Mouse (Mus musculus) heart, embryonic 11.5 days (tissue): ENCODE results near the gene Fam163b. TPM values are rescaled to one million over a fixed set of nuclear protein-coding genes. Genes with fewer than 3 reads are reported as not detected.
A peak's percentile ranks its signal among the peaks of the same experiment; 100 is the strongest.

ENCODE experiments used
- ATAC-seq: fragments of 200-750 bp; cut with Nextera tagmentation; replicated peaks from 2 replicates; pipeline ENCODE4 v1.8.0; 2017; ENCODE audit warnings: moderate library complexity; ENCODE audit not compliant: insufficient number of reproducible peaks, low FRiP score, low TSS enrichment
- H3K27ac ChIP-seq: fragments of 300-500 bp; sonication (generic); 2 replicates; pipeline ENCODE4 v1.5.1; 2014; ENCODE audit warnings: mild to moderate bottlenecking, low read depth, low read length
- H3K27me3 ChIP-seq: fragments of 300-500 bp; sonication (generic); 2 replicates; pipeline ENCODE4 v1.6.1; 2014; ENCODE audit warnings: mild to moderate bottlenecking, low read length, mixed read lengths; ENCODE audit not compliant: control insufficient read depth, insufficient read depth
- H3K36me3 ChIP-seq: fragments of 300-500 bp; sonication (generic); 2 replicates; pipeline ENCODE4 v1.6.1; 2014; ENCODE audit warnings: mild to moderate bottlenecking, low read length, moderate library complexity, mixed read lengths; ENCODE audit not compliant: control insufficient read depth, insufficient read depth
- H3K4me1 ChIP-seq: fragments of 300-500 bp; sonication (generic); 2 replicates; pipeline ENCODE4 v1.6.1; 2014; ENCODE audit warnings: low read length; ENCODE audit not compliant: control insufficient read depth, insufficient read depth
- H3K4me2 ChIP-seq: fragments of 300-500 bp; sonication (generic); 2 replicates; pipeline ENCODE4 v1.6.1; 2014; ENCODE audit warnings: mild to moderate bottlenecking, moderate library complexity
- H3K4me3 ChIP-seq: fragments of 300-500 bp; sonication (generic); 2 replicates; pipeline ENCODE4 v1.5.1; 2014; ENCODE audit warnings: low read depth, low read length
- H3K9ac ChIP-seq: fragments of 300-500 bp; sonication (generic); 2 replicates; pipeline ENCODE4 v1.6.1; 2014; ENCODE audit warnings: mild to moderate bottlenecking, low read depth, low read length, moderate library complexity
- H3K9me3 ChIP-seq: fragments of 300-500 bp; sonication (generic); replicated peaks from 2 replicates; pipeline ENCODE4 v1.6.1; 2016; ENCODE audit warnings: low read length; ENCODE audit not compliant: control insufficient read depth
- WGBS: fragments of 180-500 bp; shearing (Covaris S2); extraction: QIAGEN DNeasy Blood & Tissue Kit; methylation state at CpG from one replicate; pipeline ENCODE4 v1.1.7; 2014; ENCODE audit not compliant: insufficient replicate concordance; 5-methylcytosine and 5-hydroxymethylcytosine counted together
- polyA plus RNA-seq: library from polyadenylated mRNA; unstranded; fragments of >200 nt; fragmentation: Nextera tagmentation; extraction: Ambion mirVana; gene quantifications from 2 replicates; pipeline ENCODE4 v1.2.1, GENCODE M21; 2014

Fam163b gene
- polyA plus RNA-seq, 1 experiment from 2014 or later: 0.39 TPM

GRCm38 (mm10) chr2:27071137-27071536, 71.2 kb downstream of the Fam163b start:
- Histone ChIP-seq H3K9ac (0 out of 2 replicates have a peak overlapping the region, but pooled peaks have one; percentile 16), H3K9me3 (no peaks in the 10 kb centered on the region), H3K4me1 (peaks cover 13% of the 10 kb centered on the region), H3K27ac (no peak overlapping the region), H3K27me3 (0 out of 2 replicates have a peak, but pooled peaks cover 2% of the 10 kb centered on the region), H3K4me3 (no peak overlapping the region), H3K4me2 (no peak overlapping the region), H3K36me3 (no peaks in the 10 kb centered on the region)
- ATAC-seq: no peak; the same call in 1 of the 2 replicates
- 24% methylated on average over 4 of the region's 4 CpGs for WGBS

- WGBS: 79% methylated on average over 2 of the region's 2 CpGs
- Histone ChIP-seq H3K9ac (no peak overlapping the region), H3K27me3 (0 out of 2 replicates have a peak, but pooled peaks cover 2% of the 10 kb centered on the region), H3K4me1 (peaks cover 8% of the 10 kb centered on the region), H3K9me3 (no peaks in the 10 kb centered on the region), H3K4me3 (no peak overlapping the region), H3K27ac (no peak overlapping the region), H3K4me2 (no peak overlapping the region), H3K36me3 (no peaks in the 10 kb centered on the region)
- ATAC-seq: no peak
These were observed 72.0 kb downstream of the Fam163b start for GRCm38 (mm10) chr2:27070247-27070813.

GRCm38 (mm10) chr2:27069646-27070045, 72.6 kb downstream of the Fam163b start:
- Histone ChIP-seq H3K4me2 (no peak overlapping the region), H3K27me3 (0 out of 2 replicates have a peak, but pooled peaks cover 2% of the 10 kb centered on the region), H3K9me3 (no peaks in the 10 kb centered on the region), H3K27ac (no peak overlapping the region), H3K4me1 (0 out of 2 replicates have a peak, but pooled peaks cover 4% of the 10 kb centered on the region), H3K9ac (no peak overlapping the region), H3K36me3 (no peaks in the 10 kb centered on the region), H3K4me3 (no peak overlapping the region)
- no peak for ATAC-seq
- 58% methylated on average over 3 of the region's 3 CpGs for WGBS

- Histone ChIP-seq H3K9ac (no peak overlapping the region), H3K36me3 (no peaks in the 10 kb centered on the region), H3K27me3 (0 out of 2 replicates have a peak, but pooled peaks cover 2% of the 10 kb centered on the region), H3K4me2 (no peak overlapping the region), H3K4me3 (no peak overlapping the region), H3K4me1 (0 out of 2 replicates have a peak, but pooled peaks cover 4% of the 10 kb centered on the region), H3K27ac (no peak overlapping the region), H3K9me3 (no peaks in the 10 kb centered on the region)
- ATAC-seq: no peak
- 32% methylated on average over 2 of the region's 2 CpGs for WGBS
These were observed 74.3 kb downstream of the Fam163b start for GRCm38 (mm10) chr2:27067996-27068395.

GRCm38 (mm10) chr2:27067124-27067523, 75.2 kb downstream of the Fam163b start:
- Histone ChIP-seq H3K36me3 (no peaks in the 10 kb centered on the region), H3K9ac (no peak overlapping the region), H3K4me3 (no peak overlapping the region), H3K4me2 (no peak overlapping the region), H3K4me1 (0 out of 2 replicates have a peak, but pooled peaks cover 4% of the 10 kb centered on the region), H3K27ac (no peak overlapping the region), H3K27me3 (0 out of 2 replicates have a peak, but pooled peaks cover 2% of the 10 kb centered on the region), H3K9me3 (no peaks in the 10 kb centered on the region)
- WGBS: 81% methylated on average over 2 of the region's 2 CpGs
- ATAC-seq: no peak

Other genes with a start within 250 kb of the Fam163b start
- 8.7 and 8.9 TPM in 2 replicates for gene Surf6, start 239.6 kb downstream of the Fam163b start, polyA plus RNA-seq
- gene Med22, start 231.8 kb downstream of the Fam163b start, polyA plus RNA-seq: 29.1 and 31.2 TPM in 2 replicates
- 428 and 468 TPM in 2 replicates for gene Rpl7a, start 231.7 kb downstream of the Fam163b start, polyA plus RNA-seq
- gene Surf2, start 226.1 kb downstream of the Fam163b start, polyA plus RNA-seq: 32.0 and 32.1 TPM in 2 replicates
- gene Surf1, start 226.0 kb downstream of the Fam163b start, polyA plus RNA-seq: 40.3 and 43.2 TPM in 2 replicates
- 197 and 237 TPM in 2 replicates for gene Surf4, start 208.6 kb downstream of the Fam163b start, polyA plus RNA-seq
- 0.10 and 0.14 TPM in 2 replicates for gene Stkld1, start 208.4 kb downstream of the Fam163b start, polyA plus RNA-seq
- 31.0 and 34.2 TPM in 2 replicates for gene Rexo4, start 178.1 kb downstream of the Fam163b start, polyA plus RNA-seq
- gene Adamts13, start 169.1 kb downstream of the Fam163b start, polyA plus RNA-seq: 0.07 TPM in 1 of 2 replicates, not detected in the other
- gene Cacfd1, start 132.6 kb downstream of the Fam163b start, polyA plus RNA-seq: 37.4 and 46.4 TPM in 2 replicates
- 0.30 TPM in 1 of 2 replicates, not detected in the other for gene Slc2a6, start 114.5 kb downstream of the Fam163b start, polyA plus RNA-seq
- 0.15 and 0.23 TPM in 2 replicates for gene Mymk, start 70.3 kb downstream of the Fam163b start, polyA plus RNA-seq
- gene Adamtsl2, start 63.1 kb downstream of the Fam163b start, polyA plus RNA-seq: 9.0 and 14.2 TPM in 2 replicates
- gene Dbh, start 22.7 kb upstream of the Fam163b start, polyA plus RNA-seq: 0.47 and 0.63 TPM in 2 replicates
- gene Sardh, start 105.8 kb upstream of the Fam163b start, polyA plus RNA-seq: 12.9 and 15.1 TPM in 2 replicates